Mouse (Mus musculus) cerebellum, adult (tissue): ENCODE data around the gene Lgsn.
A peak's percentile ranks its signal among the peaks of the same experiment; 100 is the strongest.

Experiments used
- ATAC-seq: cut with Nextera tagmentation; 2 replicates; pipeline ENCODE4 v1.9.2; 2017; ENCODE audit warnings: mild to moderate bottlenecking, moderate library complexity, mixed read lengths; ENCODE audit not compliant: insufficient number of reproducible peaks, low FRiP score, low TSS enrichment

Gene Lgsn

GRCm38 (mm10) chr1:31210144-31210543 lies 33.9 kb downstream of the Lgsn start:
- 0 out of 2 replicates have a peak, but pooled peaks have one; percentile 58 for ATAC-seq

GRCm38 (mm10) chr1:31214831-31215230 lies 38.6 kb downstream of the Lgsn start:
- no peak for ATAC-seq

GRCm38 (mm10) chr1:31220599-31221250 lies 44.5 kb downstream of the Lgsn start:
- ATAC-seq: no peak

GRCm38 (mm10) chr1:31222564-31222963 lies 46.4 kb downstream of the Lgsn start, which contains the start of the genes 4931428L18Rik and Pih1d3:
TSS of gene 4931428L18Rik (minus strand) at chr1:31222684.
TSS of gene Pih1d3 (plus strand) at chr1:31222838.
- ATAC-seq: no peak

- 0 out of 2 replicates have a peak, but pooled peaks have one; percentile 36 for ATAC-seq
Measured at GRCm38 (mm10) chr1:31233319-31234036, 57.3 kb downstream of the Lgsn start.
